Mouse (Mus musculus): ENCODE results near the gene Tenm3. TPM values are rescaled to one million over a fixed set of nuclear protein-coding genes. Genes with fewer than 3 reads are reported as not detected.

The Tenm3 gene
- polyA plus RNA-seq, 1 experiment from 2014 or later: 57.1 TPM

DNA sequence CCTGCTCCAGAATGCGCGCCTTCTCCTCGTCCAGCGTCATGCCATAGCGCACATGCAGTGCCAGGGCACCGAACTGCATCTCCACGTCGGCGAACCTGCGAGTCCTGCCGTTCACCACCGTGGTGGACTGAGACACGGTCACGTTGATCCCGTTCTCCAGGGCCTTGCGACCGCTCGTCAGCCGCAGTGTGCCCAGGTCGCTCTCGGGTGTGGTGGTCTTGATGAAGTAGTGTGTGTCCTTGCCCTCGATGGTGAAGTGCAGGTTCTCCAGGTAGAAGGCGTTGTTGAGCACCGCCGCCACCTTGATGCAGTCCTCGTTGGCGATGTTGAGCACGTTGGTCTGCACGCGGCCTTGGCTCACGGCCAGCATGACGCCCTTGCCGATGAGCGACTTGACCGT is 615.1 kb downstream of the Tenm3 start:
- no peak overlapping the region for H3K4me2 ChIP-seq (replicated peaks)
- H3K9ac ChIP-seq (replicated peaks): no peak overlapping the region
- ATAC-seq: no peak
- peaks cover 17% of the 10 kb centered on the region for H3K4me1 ChIP-seq (replicated peaks)
- peaks cover 5% of the 10 kb centered on the region; the same call in 1 of the 2 replicates for H3K9me3 ChIP-seq
- WGBS: 96% methylated on average over 35 of the region's 35 CpGs
- H3K27ac ChIP-seq: no peak overlapping the region
- no peak overlapping the region for H3K4me3 ChIP-seq (replicated peaks)
- H3K27me3 ChIP-seq: 0 out of 2 replicates have a peak, but pooled peaks cover 5% of the 10 kb centered on the region
- H3K36me3 ChIP-seq: peaks cover 45% of the 10 kb centered on the region

- ATAC-seq: peak; percentile 43; the same call in 1 of the 2 replicates
- 0 out of 2 replicates have a peak overlapping the region, but pooled peaks have one; percentile 32 for H3K27ac ChIP-seq
- H3K9me3 ChIP-seq: peaks cover 5% of the 10 kb centered on the region; the same call in 1 of the 2 replicates
- 6% methylated on average over 11 of the region's 11 CpGs for WGBS
- H3K4me3 ChIP-seq (replicated peaks): no peak overlapping the region
- peaks cover 21% of the 10 kb centered on the region for H3K27me3 ChIP-seq
- H3K9ac ChIP-seq (replicated peaks): no peak overlapping the region
- peak overlapping the region; percentile 32 for H3K4me2 ChIP-seq (replicated peaks)
- H3K36me3 ChIP-seq: peaks cover 26% of the 10 kb centered on the region
- peaks cover 33% of the 10 kb centered on the region for H3K4me1 ChIP-seq (replicated peaks)
Observed at GRCm38 (mm10) chr8:48224753-48225152, 619.0 kb downstream of the Tenm3 start.

- Histone ChIP-seq H3K9ac (replicated peaks) (peak overlapping the region; percentile 32), H3K36me3 (peaks cover 5% of the 10 kb centered on the region; the same call in 1 of the 2 replicates)
- WGBS: 12% methylated on average over 11 of the region's 11 CpGs
Observed at GRCm38 (mm10) chr8:48222429-48222769, 621.4 kb downstream of the Tenm3 start.

GRCm38 (mm10) chr8:48221724-48222428 is 621.9 kb downstream of the Tenm3 start:
- 11% methylated on average over 16 of the region's 16 CpGs for WGBS
- Histone ChIP-seq H3K9me3 (no peaks in the 10 kb centered on the region), H3K9ac (replicated peaks) (peak overlapping the region; percentile 32), H3K4me3 (replicated peaks) (peak overlapping the region; percentile 32), H3K27me3 (peaks cover 36% of the 10 kb centered on the region), H3K27ac (0 out of 2 replicates have a peak overlapping the region, but pooled peaks have one; percentile 26), H3K4me2 (replicated peaks) (peak overlapping the region; percentile 62), H3K36me3 (peaks cover 2% of the 10 kb centered on the region; the same call in 1 of the 2 replicates), H3K4me1 (replicated peaks) (peaks cover 33% of the 10 kb centered on the region)
- ATAC-seq: peak; percentile 35

More at GRCm38 (mm10) chr8:48222429-48222769, 621.4 kb downstream of the Tenm3 start:
- Histone ChIP-seq H3K4me3 (replicated peaks) (peak overlapping the region; percentile 32), H3K4me2 (replicated peaks) (peak overlapping the region; percentile 62), H3K27ac (0 out of 2 replicates have a peak overlapping the region, but pooled peaks have one; percentile 26), H3K4me1 (replicated peaks) (peaks cover 33% of the 10 kb centered on the region), H3K9me3 (no peaks in the 10 kb centered on the region), H3K27me3 (peaks cover 31% of the 10 kb centered on the region)
- peak; percentile 72 for ATAC-seq

DNA sequence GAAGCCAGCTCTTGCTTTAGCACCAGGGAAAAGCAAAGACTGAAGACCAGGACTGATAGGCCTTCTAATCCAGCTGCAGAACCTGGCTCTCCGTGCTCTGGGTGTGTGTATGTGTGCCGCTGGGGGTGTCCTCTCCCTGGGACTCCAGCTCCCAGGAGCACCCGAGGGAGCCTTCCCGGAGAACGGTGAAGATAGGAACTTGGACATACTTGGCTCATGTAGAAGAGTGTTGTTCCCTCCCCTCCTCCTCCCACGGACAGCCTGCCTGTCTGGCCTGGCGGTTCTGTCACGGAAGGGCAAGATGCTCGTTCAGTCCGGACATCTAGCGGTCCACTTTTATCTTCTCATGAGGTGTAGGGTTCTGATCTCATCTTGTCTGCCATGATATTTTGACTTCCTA is 622.4 kb downstream of the Tenm3 start:
- H3K36me3 ChIP-seq: no peaks in the 10 kb centered on the region
- no peak overlapping the region for H3K4me3 ChIP-seq (replicated peaks)
- H3K4me2 ChIP-seq (replicated peaks): no peak overlapping the region
- peaks cover 38% of the 10 kb centered on the region for H3K27me3 ChIP-seq
- no peak overlapping the region for H3K9ac ChIP-seq (replicated peaks)
- 79% methylated on average over 11 of the region's 11 CpGs for WGBS
- no peaks in the 10 kb centered on the region for H3K9me3 ChIP-seq
- 0 out of 2 replicates have a peak overlapping the region, but pooled peaks have one; percentile 16 for H3K27ac ChIP-seq
- no peak for ATAC-seq
- H3K4me1 ChIP-seq (replicated peaks): peaks cover 33% of the 10 kb centered on the region

DNA sequence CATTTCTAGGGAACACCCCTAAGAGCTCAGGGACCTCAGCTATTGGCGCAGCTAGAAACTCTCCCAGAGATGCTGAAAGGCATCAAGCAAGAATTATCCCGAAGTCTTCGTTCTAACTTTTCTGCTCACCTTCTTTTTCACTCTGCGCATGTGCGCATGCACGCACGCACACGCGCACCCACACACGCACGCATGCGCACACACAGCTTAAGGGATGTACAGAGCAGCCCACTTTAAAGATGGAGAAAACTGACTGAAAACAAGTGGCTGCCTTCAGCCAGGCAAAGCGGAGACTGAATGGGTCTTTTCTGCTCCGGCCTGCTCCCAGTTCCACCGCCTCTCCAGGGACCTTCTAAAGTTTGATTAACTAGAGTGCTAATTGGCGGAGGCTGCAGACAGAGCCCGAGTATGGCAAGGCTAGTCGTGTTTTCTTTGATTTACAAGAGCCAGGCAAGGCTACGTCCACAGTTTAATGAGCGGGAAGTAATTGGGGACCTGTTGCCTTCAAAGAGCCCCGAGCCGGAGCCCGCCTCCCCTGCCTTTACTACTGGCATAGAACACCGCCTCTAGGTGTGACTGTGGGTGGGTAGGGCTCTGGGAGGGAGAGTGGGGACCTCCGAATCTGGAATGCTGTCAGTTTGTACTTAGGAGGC is 623.1 kb downstream of the Tenm3 start:
- Histone ChIP-seq H3K27ac (no peak overlapping the region), H3K9ac (replicated peaks) (no peak overlapping the region), H3K9me3 (no peaks in the 10 kb centered on the region), H3K4me3 (replicated peaks) (no peak overlapping the region), H3K27me3 (peaks cover 44% of the 10 kb centered on the region), H3K4me1 (replicated peaks) (peaks cover 33% of the 10 kb centered on the region), H3K4me2 (replicated peaks) (no peak overlapping the region), H3K36me3 (no peaks in the 10 kb centered on the region)
- 75% methylated on average over 25 of the region's 25 CpGs for WGBS
- ATAC-seq: no peak

GRCm38 (mm10) chr8:48215071-48215501 is 628.7 kb downstream of the Tenm3 start:
- Histone ChIP-seq H3K4me1 (replicated peaks) (peaks cover 4% of the 10 kb centered on the region), H3K4me2 (replicated peaks) (no peak overlapping the region), H3K27ac (no peak overlapping the region), H3K27me3 (peaks cover 40% of the 10 kb centered on the region), H3K4me3 (replicated peaks) (no peak overlapping the region), H3K36me3 (no peaks in the 10 kb centered on the region), H3K9ac (replicated peaks) (no peak overlapping the region), H3K9me3 (no peaks in the 10 kb centered on the region)
- WGBS: 26% methylated on average over 9 of the region's 9 CpGs
- no peak for ATAC-seq

- ATAC-seq: no peak
- 56% methylated on average over 6 of the region's 6 CpGs for WGBS
- peaks cover 33% of the 10 kb centered on the region for H3K27me3 ChIP-seq
Observed at GRCm38 (mm10) chr8:48214386-48214785, 629.4 kb downstream of the Tenm3 start.

DNA sequence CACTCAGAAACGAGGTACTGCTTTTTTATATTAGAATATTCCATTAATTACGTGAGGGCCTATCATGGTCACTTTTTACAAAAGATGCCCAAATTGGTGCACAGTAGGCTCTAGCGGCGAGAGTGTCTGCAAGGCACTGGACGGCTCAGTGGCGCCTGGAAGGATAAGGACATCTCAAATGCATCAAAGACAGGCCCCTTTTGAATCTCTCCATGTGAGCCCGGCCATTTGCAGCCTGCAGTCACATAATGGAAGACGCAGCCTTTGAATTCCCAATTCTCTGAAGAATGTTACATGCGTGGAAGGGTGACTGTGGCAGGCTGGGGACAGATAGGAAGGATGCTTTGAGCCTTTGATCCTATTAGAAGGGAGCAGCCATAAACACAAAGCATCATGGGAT is 631.8 kb downstream of the Tenm3 start:
- Histone ChIP-seq H3K4me1 (replicated peaks) (peaks cover 8% of the 10 kb centered on the region), H3K27me3 (peaks cover 23% of the 10 kb centered on the region), H3K27ac (peak overlapping the region; percentile 36; the same call in 1 of the 2 replicates), H3K9ac (replicated peaks) (no peak overlapping the region), H3K36me3 (no peaks in the 10 kb centered on the region), H3K4me2 (replicated peaks) (no peak overlapping the region), H3K4me3 (replicated peaks) (no peak overlapping the region), H3K9me3 (no peaks in the 10 kb centered on the region)
- ATAC-seq: peak; percentile 56; the same call in 1 of the 2 replicates
- WGBS: 55% methylated on average over 9 of the region's 9 CpGs

More at GRCm38 (mm10) chr8:48214386-48214785, 629.4 kb downstream of the Tenm3 start:
- Histone ChIP-seq H3K4me1 (replicated peaks) (peaks cover 4% of the 10 kb centered on the region), H3K36me3 (no peaks in the 10 kb centered on the region), H3K9ac (replicated peaks) (no peak overlapping the region), H3K4me3 (replicated peaks) (no peak overlapping the region), H3K9me3 (no peaks in the 10 kb centered on the region), H3K4me2 (replicated peaks) (no peak overlapping the region), H3K27ac (no peak overlapping the region)

DNA sequence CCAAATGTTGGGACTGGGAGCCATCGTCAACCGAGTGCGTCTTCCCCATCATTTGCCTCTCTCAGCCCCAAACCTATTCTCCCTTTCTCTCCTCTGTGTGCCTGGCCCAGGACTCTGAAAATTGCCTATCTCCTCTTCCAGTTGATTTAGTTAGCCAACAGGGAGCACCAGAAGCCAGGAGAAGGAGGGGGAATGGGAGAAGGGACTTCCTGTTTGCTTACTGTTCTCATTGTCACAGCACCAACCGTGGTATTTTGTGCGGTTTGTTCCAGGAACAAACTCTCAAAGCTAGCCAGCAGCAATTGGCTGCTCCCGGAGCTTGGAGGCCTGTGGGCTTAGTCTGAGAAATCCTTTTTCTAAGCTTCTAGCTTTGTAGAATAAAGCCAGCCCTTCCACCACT is 636.2 kb downstream of the Tenm3 start:
- Histone ChIP-seq H3K27ac (no peak overlapping the region), H3K4me3 (replicated peaks) (no peak overlapping the region), H3K4me1 (replicated peaks) (peaks cover 15% of the 10 kb centered on the region), H3K27me3 (0 out of 2 replicates have a peak, but pooled peaks cover under 1% of the 10 kb centered on the region), H3K9me3 (no peaks in the 10 kb centered on the region), H3K36me3 (no peaks in the 10 kb centered on the region), H3K4me2 (replicated peaks) (no peak overlapping the region), H3K9ac (replicated peaks) (no peak overlapping the region)
- ATAC-seq: no peak
- 76% methylated on average over 6 of the region's 6 CpGs for WGBS

DNA sequence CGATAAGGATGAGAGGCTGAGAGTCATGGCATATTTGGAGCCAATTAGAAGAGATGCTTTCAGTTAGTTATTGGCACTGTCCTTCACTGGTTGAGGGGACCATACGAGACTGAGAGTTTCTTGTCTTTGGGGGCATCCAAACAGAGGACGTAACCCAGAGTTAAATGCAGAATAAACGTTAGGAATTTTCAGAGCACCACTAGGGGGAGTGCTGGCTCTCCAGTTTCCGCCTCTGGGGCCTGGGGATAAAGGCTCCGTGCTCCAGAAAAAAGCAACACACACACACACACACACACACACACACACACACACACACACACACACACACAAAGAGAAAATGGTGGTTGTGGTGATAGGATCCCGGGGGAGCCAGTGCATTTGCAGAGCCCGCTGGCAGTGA is 636.8 kb downstream of the Tenm3 start:
- ATAC-seq: no peak
- no peak overlapping the region for H3K27ac ChIP-seq
- WGBS: 65% methylated on average over 8 of the region's 8 CpGs

GRCm38 (mm10) chr8:48204838-48205345 is 638.9 kb downstream of the Tenm3 start:
- no peak for ATAC-seq
- Histone ChIP-seq H3K36me3 (no peaks in the 10 kb centered on the region), H3K4me2 (replicated peaks) (no peak overlapping the region), H3K4me1 (replicated peaks) (peaks cover 15% of the 10 kb centered on the region), H3K9ac (replicated peaks) (no peak overlapping the region), H3K4me3 (replicated peaks) (no peak overlapping the region), H3K9me3 (no peaks in the 10 kb centered on the region), H3K27me3 (peaks cover 4% of the 10 kb centered on the region; the same call in 1 of the 2 replicates), H3K27ac (no peak overlapping the region)
- 60% methylated on average over 12 of the region's 12 CpGs for WGBS

More for the DNA sequence above, 636.8 kb downstream of the Tenm3 start:
- no peak overlapping the region for H3K4me3 ChIP-seq (replicated peaks)
- peaks cover 4% of the 10 kb centered on the region; the same call in 1 of the 2 replicates for H3K27me3 ChIP-seq
- no peak overlapping the region for H3K4me2 ChIP-seq (replicated peaks)
- H3K9me3 ChIP-seq: no peaks in the 10 kb centered on the region
- H3K9ac ChIP-seq (replicated peaks): no peak overlapping the region
- H3K36me3 ChIP-seq: no peaks in the 10 kb centered on the region
- peaks cover 15% of the 10 kb centered on the region for H3K4me1 ChIP-seq (replicated peaks)

Measured in midbrain, embryonic 13.5 days (tissue).